Mouse (Mus musculus): ENCODE measurements around the gene Plekha7. TPM values are rescaled to one million over a fixed set of nuclear protein-coding genes. Genes with fewer than 3 reads are reported as not detected.

Gene Plekha7
- total RNA-seq, 1 experiment, result 38.0 TPM

DNA sequence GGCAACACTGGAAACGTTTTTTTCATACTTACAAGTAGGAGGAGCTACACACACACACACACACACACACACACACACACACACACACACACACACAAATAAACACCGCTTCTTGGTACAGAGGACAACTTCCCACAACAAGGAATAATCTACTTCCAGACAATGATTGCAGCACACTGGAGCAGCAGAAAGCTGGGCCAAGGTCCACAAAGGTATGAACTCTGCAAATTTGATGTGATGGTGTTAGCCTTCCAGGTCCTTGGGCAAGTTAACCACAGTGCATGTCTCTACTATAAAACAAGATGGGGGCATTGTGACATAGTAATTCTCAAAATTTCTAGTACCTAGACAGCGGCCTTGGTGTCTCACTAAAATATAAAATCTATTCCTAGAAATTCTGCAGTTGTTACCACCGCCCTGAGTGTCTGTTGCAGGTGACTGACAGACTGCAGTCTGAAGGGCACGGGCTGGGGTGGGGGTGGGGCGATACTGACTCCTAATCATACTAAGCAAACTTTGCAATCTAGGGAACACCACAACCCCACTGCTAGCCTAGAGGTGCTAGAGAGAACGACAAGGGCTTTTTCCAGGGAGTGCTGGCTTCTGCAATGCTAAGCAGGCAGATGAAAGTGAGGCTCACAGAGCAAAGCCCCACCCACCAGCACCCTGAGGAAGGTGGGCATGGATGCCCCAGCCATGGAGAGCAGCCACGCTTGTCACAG, 85.7 kb downstream of the Plekha7 start:
- no peaks in the 10 kb centered on the region for H3K9me3 ChIP-seq (ENCODE audit: control insufficient read depth, insufficient read depth, low read depth, low read length)
- no peak overlapping the region for H3K27ac ChIP-seq (ENCODE audit: insufficient read depth, low read depth, low read length, poor library complexity, severe bottlenecking)
- H3K9ac ChIP-seq (ENCODE audit: insufficient read depth, low read depth, low read length, poor library complexity, severe bottlenecking), result no peak overlapping the region
- in situ Hi-C loops (cut with MboI; ENCODE audit: low sequenced_read_pairs in 2 of 2, unreplicated experiment in 2 of 2), result no loop called here
- DNase-seq (ENCODE audit: low read depth, low spot score), result no peak
- no peak for TF ChIP-seq HCFC1 (IDR thresholded peaks at IDR 0.05; ENCODE audit: borderline replicate concordance, insufficient read depth, low read length)
- TF ChIP-seq ZC3H11A (IDR thresholded peaks at IDR 0.05; ENCODE audit: borderline replicate concordance, low read depth, low read length), result no peak
- TF ChIP-seq CHD2 (IDR thresholded peaks at IDR 0.05; ENCODE audit: low read depth, low read length), result no peak
- no peak for TF ChIP-seq ZNF384 (IDR thresholded peaks at IDR 0.05; ENCODE audit: low read depth, low read length)
- no peak for TF ChIP-seq MAFK (IDR thresholded peaks at IDR 0.05; ENCODE audit: insufficient read depth, low read depth, low read length)
- no peak overlapping the region for H3K4me3 ChIP-seq (ENCODE audit: insufficient read depth in 1 of 2, low read depth in 1 of 2, low read length in 2 of 2, poor library complexity in 1 of 2, severe bottlenecking in 1 of 2)
- peaks cover 19 to 29% of the 10 kb centered on the region in 2 experiments; a peak in 3 of 4 replicates for H3K4me1 ChIP-seq (ENCODE audit: control insufficient read depth in 2 of 2, insufficient read depth in 2 of 2, low read length in 2 of 2, poor library complexity in 1 of 2)
- H3K36me3 ChIP-seq (ENCODE audit: control insufficient read depth, insufficient read depth, low read length, poor library complexity, severe bottlenecking), result no peaks in the 10 kb centered on the region; the same call in 1 of the 2 replicates

DNA sequence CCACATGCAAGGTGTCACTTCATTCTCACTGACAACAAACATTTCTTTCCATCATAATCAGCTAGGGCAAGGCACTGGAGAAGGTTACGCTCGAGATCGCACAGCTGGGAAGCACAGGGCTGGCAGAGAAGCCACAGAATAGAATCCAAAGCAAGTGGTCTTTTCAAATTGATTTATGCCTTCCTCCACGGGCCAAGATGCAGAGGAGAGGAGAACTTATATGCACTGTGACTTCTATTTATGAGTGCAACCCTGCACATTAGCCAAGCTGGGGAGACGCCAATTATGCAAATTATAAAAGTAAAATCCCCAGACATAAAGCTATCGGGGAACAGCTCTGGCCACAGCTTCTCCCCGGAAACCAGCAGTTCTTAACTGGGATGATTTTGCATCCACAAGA, 86.3 kb downstream of the Plekha7 start:
- Histone ChIP-seq H3K36me3 (ENCODE audit: control insufficient read depth, insufficient read depth, low read length, poor library complexity, severe bottlenecking) (no peaks in the 10 kb centered on the region; the same call in 1 of the 2 replicates), H3K9me3 (ENCODE audit: control insufficient read depth, insufficient read depth, low read depth, low read length) (no peaks in the 10 kb centered on the region), H3K9ac (ENCODE audit: insufficient read depth, low read depth, low read length, poor library complexity, severe bottlenecking) (no peak overlapping the region), H3K4me3 (ENCODE audit: insufficient read depth in 1 of 2, low read depth in 1 of 2, low read length in 2 of 2, poor library complexity in 1 of 2, severe bottlenecking in 1 of 2) (no peak overlapping the region), H3K27ac (ENCODE audit: insufficient read depth, low read depth, low read length, poor library complexity, severe bottlenecking) (no peak overlapping the region), H3K4me1 (ENCODE audit: control insufficient read depth in 2 of 2, insufficient read depth in 2 of 2, low read length in 2 of 2, poor library complexity in 1 of 2) (peaks cover 20 to 24% of the 10 kb centered on the region in 2 experiments; a peak in 3 of 4 replicates)
- DNase-seq (ENCODE audit: low read depth, low spot score), result no peak
- in situ Hi-C loops (cut with MboI; ENCODE audit: low sequenced_read_pairs in 2 of 2, unreplicated experiment in 2 of 2), result no loop called here
- no peak for TF ChIP-seq CHD2 (IDR thresholded peaks at IDR 0.05; ENCODE audit: low read depth, low read length)
- TF ChIP-seq HCFC1 (IDR thresholded peaks at IDR 0.05; ENCODE audit: borderline replicate concordance, insufficient read depth, low read length), result no peak
- TF ChIP-seq MAFK (IDR thresholded peaks at IDR 0.05; ENCODE audit: insufficient read depth, low read depth, low read length), result no peak
- TF ChIP-seq ZNF384 (IDR thresholded peaks at IDR 0.05; ENCODE audit: low read depth, low read length), result no peak
- TF ChIP-seq ZC3H11A (IDR thresholded peaks at IDR 0.05; ENCODE audit: borderline replicate concordance, low read depth, low read length), result no peak

DNA sequence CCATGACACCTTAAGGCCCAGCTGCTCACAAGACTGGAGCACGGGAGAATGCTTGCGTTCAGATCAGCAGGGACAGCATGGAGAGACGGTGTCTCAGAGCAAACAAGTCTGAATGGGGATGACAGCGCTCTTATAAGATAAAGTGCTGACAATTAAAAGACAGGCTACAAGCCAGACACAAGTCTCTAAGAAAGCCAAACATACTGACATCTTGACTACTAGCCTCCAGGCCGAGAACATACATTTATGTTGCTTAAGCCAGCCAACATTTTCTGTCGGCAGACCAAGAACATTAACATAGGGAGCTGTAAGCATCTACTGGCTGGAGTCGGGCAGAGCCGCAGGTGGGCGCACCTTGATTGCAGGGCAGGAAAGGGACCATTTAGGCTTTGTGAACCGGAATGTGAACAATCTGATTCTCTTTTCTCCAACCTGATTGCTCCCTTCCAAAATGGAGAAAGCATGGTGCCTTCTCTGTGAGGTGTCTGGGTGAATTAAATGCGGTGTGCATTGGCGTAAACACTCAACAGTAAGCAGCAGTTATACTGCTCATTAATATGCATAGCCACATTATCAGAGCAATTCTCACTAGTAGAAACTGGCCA, 88.0 kb downstream of the Plekha7 start:
- no peak overlapping the region for H3K9ac ChIP-seq (ENCODE audit: insufficient read depth, low read depth, low read length, poor library complexity, severe bottlenecking)
- H3K4me3 ChIP-seq (ENCODE audit: insufficient read depth in 1 of 2, low read depth in 1 of 2, low read length in 2 of 2, poor library complexity in 1 of 2, severe bottlenecking in 1 of 2), result no peak overlapping the region
- H3K27ac ChIP-seq (ENCODE audit: insufficient read depth, low read depth, low read length, poor library complexity, severe bottlenecking), result no peak overlapping the region
- H3K36me3 ChIP-seq (ENCODE audit: control insufficient read depth, insufficient read depth, low read length, poor library complexity, severe bottlenecking), result no peaks in the 10 kb centered on the region; the same call in 1 of the 2 replicates
- TF ChIP-seq ZC3H11A (IDR thresholded peaks at IDR 0.05; ENCODE audit: borderline replicate concordance, low read depth, low read length) (no peak), ZNF384 (IDR thresholded peaks at IDR 0.05; ENCODE audit: low read depth, low read length) (no peak), HCFC1 (IDR thresholded peaks at IDR 0.05; ENCODE audit: borderline replicate concordance, insufficient read depth, low read length) (no peak), MAFK (IDR thresholded peaks at IDR 0.05; ENCODE audit: insufficient read depth, low read depth, low read length) (no peak), CHD2 (IDR thresholded peaks at IDR 0.05; ENCODE audit: low read depth, low read length) (no peak)
- DNase-seq (ENCODE audit: low read depth, low spot score), result no peak
- no peaks in the 10 kb centered on the region for H3K9me3 ChIP-seq (ENCODE audit: control insufficient read depth, insufficient read depth, low read depth, low read length)
- H3K4me1 ChIP-seq (ENCODE audit: control insufficient read depth in 2 of 2, insufficient read depth in 2 of 2, low read length in 2 of 2, poor library complexity in 1 of 2), result peaks cover 19 to 20% of the 10 kb centered on the region in 2 experiments; a peak in 3 of 4 replicates
- in situ Hi-C loops (cut with MboI; ENCODE audit: low sequenced_read_pairs in 2 of 2, unreplicated experiment in 2 of 2), result no loop called here

DNA sequence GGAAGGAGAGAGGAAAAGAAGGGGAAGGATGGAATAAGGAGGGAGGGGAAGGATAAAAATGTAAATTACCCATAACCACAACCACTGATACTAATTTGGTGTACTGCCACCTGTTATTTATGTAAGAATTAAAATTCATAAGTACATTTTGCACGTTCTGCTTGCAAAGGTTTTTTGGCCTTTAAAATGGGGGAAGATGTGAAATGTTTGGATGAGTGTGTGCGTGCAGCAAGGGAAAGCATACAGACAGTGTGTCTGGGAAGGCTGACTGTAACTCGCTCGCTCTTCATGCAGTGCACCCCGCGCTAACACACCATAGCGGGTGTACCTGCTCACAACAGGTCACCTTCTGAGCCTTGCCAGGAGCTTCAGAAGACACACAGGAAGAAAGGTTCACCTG, 90.4 kb downstream of the Plekha7 start:
- H3K9me3 ChIP-seq (ENCODE audit: control insufficient read depth, insufficient read depth, low read depth, low read length), result no peaks in the 10 kb centered on the region
- in situ Hi-C loops (cut with MboI; ENCODE audit: low sequenced_read_pairs in 2 of 2, unreplicated experiment in 2 of 2), result no loop called here
- H3K27ac ChIP-seq (ENCODE audit: insufficient read depth, low read depth, low read length, poor library complexity, severe bottlenecking), result no peak overlapping the region
- no peak for DNase-seq (ENCODE audit: low read depth, low spot score)
- H3K9ac ChIP-seq (ENCODE audit: insufficient read depth, low read depth, low read length, poor library complexity, severe bottlenecking), result no peak overlapping the region
- TF ChIP-seq HCFC1 (IDR thresholded peaks at IDR 0.05; ENCODE audit: borderline replicate concordance, insufficient read depth, low read length) (no peak), ZC3H11A (IDR thresholded peaks at IDR 0.05; ENCODE audit: borderline replicate concordance, low read depth, low read length) (no peak), CHD2 (IDR thresholded peaks at IDR 0.05; ENCODE audit: low read depth, low read length) (no peak), ZNF384 (IDR thresholded peaks at IDR 0.05; ENCODE audit: low read depth, low read length) (no peak), MAFK (IDR thresholded peaks at IDR 0.05; ENCODE audit: insufficient read depth, low read depth, low read length) (no peak)
- H3K4me1 ChIP-seq (ENCODE audit: control insufficient read depth in 2 of 2, insufficient read depth in 2 of 2, low read length in 2 of 2, poor library complexity in 1 of 2), result peaks cover 13 to 18% of the 10 kb centered on the region in 2 experiments; a peak in 3 of 4 replicates
- H3K4me3 ChIP-seq (ENCODE audit: insufficient read depth in 1 of 2, low read depth in 1 of 2, low read length in 2 of 2, poor library complexity in 1 of 2, severe bottlenecking in 1 of 2), result no peak overlapping the region
- H3K36me3 ChIP-seq (ENCODE audit: control insufficient read depth, insufficient read depth, low read length, poor library complexity, severe bottlenecking), result no peaks in the 10 kb centered on the region; the same call in 1 of the 2 replicates

Data from ES-E14 (cell line).